Mouse (Mus musculus) limb, embryonic 14.5 days (tissue): ENCODE results near the gene Olfr605. TPM values are rescaled to one million over a fixed set of nuclear protein-coding genes. Genes with fewer than 3 reads are reported as not detected.

Source experiments
- ATAC-seq: fragments of 200-750 bp; cut with Nextera tagmentation; 2 replicates; pipeline ENCODE4 v1.8.0; 2017; ENCODE audit warnings: low read depth, moderate number of reproducible peaks, moderate TSS enrichment; ENCODE audit not compliant: low FRiP score
- DNase-seq: peaks from one replicate; pipeline ENCODE4 v3.0.0-alpha.2; 2015; ENCODE audit warnings: low spot score
- H3K27ac ChIP-seq: fragments of 300-500 bp; sonication (generic); replicated peaks from 2 replicates; pipeline ENCODE4 v1.5.1; 2014; ENCODE audit warnings: low read depth, mild to moderate bottlenecking, low read length, moderate library complexity, mixed read lengths
- H3K27me3 ChIP-seq: fragments of 300-500 bp; sonication (generic); 2 replicates; pipeline ENCODE4 v1.6.1; 2014; ENCODE audit warnings: low read length, mixed read lengths; ENCODE audit not compliant: control insufficient read depth, insufficient read depth
- H3K36me3 ChIP-seq: fragments of 300-500 bp; sonication (generic); 2 replicates; pipeline ENCODE4 v1.6.1; 2014; ENCODE audit warnings: mild to moderate bottlenecking, low read length, moderate library complexity, mixed read lengths; ENCODE audit not compliant: control insufficient read depth, insufficient read depth
- H3K4me1 ChIP-seq: fragments of 300-500 bp; sonication (generic); 2 replicates; pipeline ENCODE4 v1.6.1; 2014; ENCODE audit warnings: antibody characterized with exemption, low read length, mixed read lengths; ENCODE audit not compliant: control insufficient read depth, insufficient read depth
- H3K4me2 ChIP-seq: fragments of 300-500 bp; sonication (generic); replicated peaks from 2 replicates; pipeline ENCODE4 v1.6.1; 2014; ENCODE audit warnings: low read depth, mild to moderate bottlenecking, low read length, moderate library complexity; ENCODE audit not compliant: severe bottlenecking
- H3K4me3 ChIP-seq: fragments of 300-500 bp; sonication (generic); replicated peaks from 2 replicates; pipeline ENCODE4 v1.5.1; 2014; ENCODE audit warnings: low read length
- H3K9ac ChIP-seq: fragments of 300-500 bp; sonication (generic); 2 replicates; pipeline ENCODE4 v1.6.1; 2014; ENCODE audit warnings: mild to moderate bottlenecking, low read depth, low read length, moderate library complexity; ENCODE audit not compliant: severe bottlenecking
- H3K9me3 ChIP-seq: fragments of 300-500 bp; sonication (generic); 2 replicates; pipeline ENCODE4 v1.6.1; 2016; ENCODE audit warnings: low read length; ENCODE audit not compliant: control insufficient read depth
- POLR2A ChIP-seq: fragments of 200-500 bp; IDR thresholded peaks from 2 replicates; pipeline ENCODE4 v1.8.0; 2012; ENCODE audit warnings: inconsistent platforms, mild to moderate bottlenecking, moderate library complexity, borderline replicate concordance; ENCODE audit not compliant: insufficient read depth, insufficient read length; ENCODE audit errors: extremely low read depth
- WGBS: fragments of 180-500 bp; shearing (Covaris S2); extraction: QIAGEN DNeasy Blood & Tissue Kit; methylation state at CpG from one replicate; pipeline ENCODE4 v1.1.7; 2014; 5-methylcytosine and 5-hydroxymethylcytosine counted together
- microRNA-seq: library from miRNA; unstranded; fragments of <30 nt; microRNA quantifications from one replicate; pipeline ENCODE4, GENCODE M21; 2016
- polyA plus RNA-seq, 2 experiments: library from polyadenylated mRNA; depleted of rRNA in 1 of 2; stranded (reverse) in 1 of 2; unstranded in 1 of 2; fragments of >200 nt; fragmentation: Nextera tagmentation in 1 of 2; extraction: Ambion mirVana in 1 of 2; gene quantifications; 2 replicates each; pipeline versions ENCODE4 v1.2.1 to v1.2.3; 2012 to 2014

Olfr605 gene
- polyA plus RNA-seq, 2 experiments = not detected

GRCm38 (mm10) chr7:103398981-103399380, 46.3 kb downstream of the Olfr605 start:
- ATAC-seq = no peak
- 27% methylated on average over 1 of the region's 1 CpGs for WGBS
- Histone ChIP-seq H3K9ac (no peak overlapping the region), H3K27ac (no peak overlapping the region), H3K4me3 (no peak overlapping the region), H3K9me3 (no peaks in the 10 kb centered on the region), H3K36me3 (no peaks in the 10 kb centered on the region), H3K27me3 (no peaks in the 10 kb centered on the region), H3K4me1 (no peaks in the 10 kb centered on the region), H3K4me2 (no peak overlapping the region)
- DNase-seq = no peak
- TF ChIP-seq POLR2A = no peak

GRCm38 (mm10) chr7:103397758-103398157, 47.5 kb downstream of the Olfr605 start:
- Histone ChIP-seq H3K4me1 (no peaks in the 10 kb centered on the region), H3K4me3 (no peak overlapping the region), H3K27ac (no peak overlapping the region), H3K4me2 (no peak overlapping the region), H3K9ac (no peak overlapping the region), H3K36me3 (no peaks in the 10 kb centered on the region), H3K9me3 (no peaks in the 10 kb centered on the region), H3K27me3 (no peaks in the 10 kb centered on the region)
- no peak for TF ChIP-seq POLR2A
- no peak for DNase-seq
- no peak for ATAC-seq

Small RNA genes within 50 kb of the gene (microRNA-seq; reads per million reads assigned to microRNA genes)
- not detected for gene Gm25774

Other genes starting within 250 kb of the Olfr605 start
- not detected in 2 replicates for gene Olfr593, start 233.6 kb downstream of the Olfr605 start, polyA plus RNA-seq (2012; rRNA removed)
- gene Olfr593, start 233.6 kb downstream of the Olfr605 start, polyA plus RNA-seq (2014; fragmentation: Nextera tagmentation; extraction: Ambion mirVana) = not detected in 2 replicates
- gene Olfr594, start 228.4 kb downstream of the Olfr605 start, polyA plus RNA-seq (2012; rRNA removed) = not detected in 2 replicates
- not detected in 2 replicates for gene Olfr594, start 228.4 kb downstream of the Olfr605 start, polyA plus RNA-seq (2014; fragmentation: Nextera tagmentation; extraction: Ambion mirVana)
- not detected in 2 replicates for gene Usp17ld, start 192.9 kb downstream of the Olfr605 start, polyA plus RNA-seq (2012; rRNA removed)
- gene Usp17ld, start 192.9 kb downstream of the Olfr605 start, polyA plus RNA-seq (2014; fragmentation: Nextera tagmentation; extraction: Ambion mirVana) = not detected in 2 replicates
- not detected in 2 replicates for gene Olfr596, start 139.8 kb downstream of the Olfr605 start, polyA plus RNA-seq (2012; rRNA removed)
- not detected in 2 replicates for gene Olfr596, start 139.8 kb downstream of the Olfr605 start, polyA plus RNA-seq (2014; fragmentation: Nextera tagmentation; extraction: Ambion mirVana)
- not detected in 2 replicates for gene Olfr597, start 129.1 kb downstream of the Olfr605 start, polyA plus RNA-seq (2012; rRNA removed)
- gene Olfr597, start 129.1 kb downstream of the Olfr605 start, polyA plus RNA-seq (2014; fragmentation: Nextera tagmentation; extraction: Ambion mirVana) = not detected in 2 replicates
- not detected in 2 replicates for gene Olfr598, start 121.9 kb downstream of the Olfr605 start, polyA plus RNA-seq (2012; rRNA removed)
- gene Olfr598, start 121.9 kb downstream of the Olfr605 start, polyA plus RNA-seq (2014; fragmentation: Nextera tagmentation; extraction: Ambion mirVana) = not detected in 2 replicates
- gene Olfr599, start 109.5 kb downstream of the Olfr605 start, polyA plus RNA-seq (2012; rRNA removed) = not detected in 2 replicates
- not detected in 2 replicates for gene Olfr599, start 109.5 kb downstream of the Olfr605 start, polyA plus RNA-seq (2014; fragmentation: Nextera tagmentation; extraction: Ambion mirVana)
- not detected in 2 replicates for gene Olfr600, start 95.8 kb downstream of the Olfr605 start, polyA plus RNA-seq (2012; rRNA removed)
- gene Olfr600, start 95.8 kb downstream of the Olfr605 start, polyA plus RNA-seq (2014; fragmentation: Nextera tagmentation; extraction: Ambion mirVana) = not detected in 2 replicates
- not detected in 2 replicates for gene Olfr601, start 82.8 kb downstream of the Olfr605 start, polyA plus RNA-seq (2012; rRNA removed)
- not detected in 2 replicates for gene Olfr601, start 82.8 kb downstream of the Olfr605 start, polyA plus RNA-seq (2014; fragmentation: Nextera tagmentation; extraction: Ambion mirVana)
- gene Olfr603, start 59.3 kb downstream of the Olfr605 start, polyA plus RNA-seq (2012; rRNA removed) = not detected in 2 replicates
- gene Olfr603, start 59.3 kb downstream of the Olfr605 start, polyA plus RNA-seq (2014; fragmentation: Nextera tagmentation; extraction: Ambion mirVana) = not detected in 2 replicates
- gene Usp17lc, start 30.4 kb downstream of the Olfr605 start, polyA plus RNA-seq (2012; rRNA removed) = not detected in 2 replicates
- not detected in 2 replicates for gene Usp17lc, start 30.4 kb downstream of the Olfr605 start, polyA plus RNA-seq (2014; fragmentation: Nextera tagmentation; extraction: Ambion mirVana)
- not detected in 2 replicates for gene Olfr606, start 3.6 kb upstream of the Olfr605 start, polyA plus RNA-seq (2012; rRNA removed)
- gene Olfr606, start 3.6 kb upstream of the Olfr605 start, polyA plus RNA-seq (2014; fragmentation: Nextera tagmentation; extraction: Ambion mirVana) = not detected in 2 replicates
- gene Olfr607, start 18.7 kb upstream of the Olfr605 start, polyA plus RNA-seq (2012; rRNA removed) = not detected in 2 replicates
- gene Olfr607, start 18.7 kb upstream of the Olfr605 start, polyA plus RNA-seq (2014; fragmentation: Nextera tagmentation; extraction: Ambion mirVana) = not detected in 2 replicates
- gene Olfr608, start 24.4 kb upstream of the Olfr605 start, polyA plus RNA-seq (2012; rRNA removed) = not detected in 2 replicates
- gene Olfr608, start 24.4 kb upstream of the Olfr605 start, polyA plus RNA-seq (2014; fragmentation: Nextera tagmentation; extraction: Ambion mirVana) = not detected in 2 replicates
- not detected in 2 replicates for gene Olfr609, start 52.6 kb upstream of the Olfr605 start, polyA plus RNA-seq (2012; rRNA removed)
- not detected in 2 replicates for gene Olfr609, start 52.6 kb upstream of the Olfr605 start, polyA plus RNA-seq (2014; fragmentation: Nextera tagmentation; extraction: Ambion mirVana)
- gene Olfr610, start 66.7 kb upstream of the Olfr605 start, polyA plus RNA-seq (2012; rRNA removed) = not detected in 2 replicates
- gene Olfr610, start 66.7 kb upstream of the Olfr605 start, polyA plus RNA-seq (2014; fragmentation: Nextera tagmentation; extraction: Ambion mirVana) = not detected in 2 replicates
- not detected in 2 replicates for gene Olfr611, start 75.4 kb upstream of the Olfr605 start, polyA plus RNA-seq (2012; rRNA removed)
- gene Olfr611, start 75.4 kb upstream of the Olfr605 start, polyA plus RNA-seq (2014; fragmentation: Nextera tagmentation; extraction: Ambion mirVana) = not detected in 2 replicates
- not detected in 2 replicates for gene Olfr612, start 97.3 kb upstream of the Olfr605 start, polyA plus RNA-seq (2012; rRNA removed)
- gene Olfr612, start 97.3 kb upstream of the Olfr605 start, polyA plus RNA-seq (2014; fragmentation: Nextera tagmentation; extraction: Ambion mirVana) = not detected in 2 replicates
- not detected in 2 replicates for gene Olfr613, start 102.6 kb upstream of the Olfr605 start, polyA plus RNA-seq (2012; rRNA removed)
- gene Olfr613, start 102.6 kb upstream of the Olfr605 start, polyA plus RNA-seq (2014; fragmentation: Nextera tagmentation; extraction: Ambion mirVana) = not detected in 2 replicates
- gene Olfr615, start 110.6 kb upstream of the Olfr605 start, polyA plus RNA-seq (2012; rRNA removed) = not detected in 2 replicates
- gene Olfr615, start 110.6 kb upstream of the Olfr605 start, polyA plus RNA-seq (2014; fragmentation: Nextera tagmentation; extraction: Ambion mirVana) = not detected in 2 replicates
- gene Olfr616, start 123.7 kb upstream of the Olfr605 start, polyA plus RNA-seq (2012; rRNA removed) = not detected in 2 replicates
- not detected in 2 replicates for gene Olfr616, start 123.7 kb upstream of the Olfr605 start, polyA plus RNA-seq (2014; fragmentation: Nextera tagmentation; extraction: Ambion mirVana)
- not detected in 2 replicates for gene Olfr617, start 127.6 kb upstream of the Olfr605 start, polyA plus RNA-seq (2012; rRNA removed)
- gene Olfr617, start 127.6 kb upstream of the Olfr605 start, polyA plus RNA-seq (2014; fragmentation: Nextera tagmentation; extraction: Ambion mirVana) = not detected in 2 replicates
- gene Olfr618, start 144.7 kb upstream of the Olfr605 start, polyA plus RNA-seq (2012; rRNA removed) = not detected in 2 replicates
- gene Olfr618, start 144.7 kb upstream of the Olfr605 start, polyA plus RNA-seq (2014; fragmentation: Nextera tagmentation; extraction: Ambion mirVana) = not detected in 2 replicates
- not detected in 2 replicates for gene Olfr619, start 155.1 kb upstream of the Olfr605 start, polyA plus RNA-seq (2012; rRNA removed)
- gene Olfr619, start 155.1 kb upstream of the Olfr605 start, polyA plus RNA-seq (2014; fragmentation: Nextera tagmentation; extraction: Ambion mirVana) = not detected in 2 replicates
- gene Olfr620, start 167.1 kb upstream of the Olfr605 start, polyA plus RNA-seq (2012; rRNA removed) = not detected in 2 replicates
- not detected in 2 replicates for gene Olfr620, start 167.1 kb upstream of the Olfr605 start, polyA plus RNA-seq (2014; fragmentation: Nextera tagmentation; extraction: Ambion mirVana)
- not detected in 2 replicates for gene Olfr622, start 197.3 kb upstream of the Olfr605 start, polyA plus RNA-seq (2012; rRNA removed)
- gene Olfr622, start 197.3 kb upstream of the Olfr605 start, polyA plus RNA-seq (2014; fragmentation: Nextera tagmentation; extraction: Ambion mirVana) = not detected in 2 replicates
- gene Olfr623, start 218.3 kb upstream of the Olfr605 start, polyA plus RNA-seq (2012; rRNA removed) = not detected in 2 replicates
- gene Olfr623, start 218.3 kb upstream of the Olfr605 start, polyA plus RNA-seq (2014; fragmentation: Nextera tagmentation; extraction: Ambion mirVana) = not detected in 2 replicates
- gene Olfr624, start 225.8 kb upstream of the Olfr605 start, polyA plus RNA-seq (2012; rRNA removed) = 0.03 TPM in 1 of 2 replicates, not detected in the other
- gene Olfr624, start 225.8 kb upstream of the Olfr605 start, polyA plus RNA-seq (2014; fragmentation: Nextera tagmentation; extraction: Ambion mirVana) = 0.06 and 0.07 TPM in 2 replicates
- gene Olfr625-ps1, start 237.3 kb upstream of the Olfr605 start, polyA plus RNA-seq (2012; rRNA removed) = not detected in 2 replicates
- not detected in 2 replicates for gene Olfr625-ps1, start 237.3 kb upstream of the Olfr605 start, polyA plus RNA-seq (2014; fragmentation: Nextera tagmentation; extraction: Ambion mirVana)